Mouse (Mus musculus) stomach, postnatal 0 days (tissue): ENCODE measurements around the gene Pwp1. TPM values are rescaled to one million over a fixed set of nuclear protein-coding genes. Genes with fewer than 3 reads are reported as not detected.
A peak's percentile ranks its signal among the peaks of the same experiment; 100 is the strongest.

ENCODE experiments used
- ATAC-seq: fragments of 200-750 bp; cut with Nextera tagmentation; 2 replicates; pipeline ENCODE4 v1.8.0; 2017; ENCODE audit not compliant: low FRiP score, low TSS enrichment
- DNase-seq: peaks from one replicate; pipeline ENCODE4 v3.0.0-alpha.2; 2016; ENCODE audit warnings: low spot score
- H3K27ac ChIP-seq: fragments of 300-500 bp; sonication (generic); replicated peaks from 2 replicates; pipeline ENCODE4 v1.5.1; 2014; ENCODE audit warnings: mild to moderate bottlenecking, control low read depth
- H3K27me3 ChIP-seq: fragments of 300-500 bp; sonication (generic); 2 replicates; pipeline ENCODE4 v1.6.1; 2014; ENCODE audit warnings: low read length; ENCODE audit not compliant: control insufficient read depth, insufficient read depth
- H3K36me3 ChIP-seq: fragments of 300-500 bp; sonication (generic); 2 replicates; pipeline ENCODE4 v1.6.1; 2014; ENCODE audit warnings: low read length, mixed read lengths; ENCODE audit not compliant: control insufficient read depth, insufficient read depth
- H3K4me1 ChIP-seq: fragments of 300-500 bp; sonication (generic); replicated peaks from 2 replicates; pipeline ENCODE4 v1.6.1; 2014; ENCODE audit warnings: antibody characterized with exemption; ENCODE audit not compliant: control insufficient read depth, insufficient read depth
- H3K4me2 ChIP-seq: fragments of 300-500 bp; sonication (generic); replicated peaks from 2 replicates; pipeline ENCODE4 v1.6.1; 2014; ENCODE audit warnings: low read depth, mild to moderate bottlenecking, control low read depth, moderate library complexity
- H3K4me3 ChIP-seq: fragments of 300-500 bp; sonication (generic); 2 replicates; pipeline ENCODE4 v1.5.1; 2014; ENCODE audit warnings: low read depth, low read length, control low read depth
- H3K9ac ChIP-seq: fragments of 300-500 bp; sonication (generic); 2 replicates; pipeline ENCODE4 v1.6.1; 2014; ENCODE audit warnings: mild to moderate bottlenecking, low read length, control low read depth, mixed read lengths
- H3K9me3 ChIP-seq: fragments of 300-500 bp; sonication (generic); 2 replicates; pipeline ENCODE4 v1.6.1; 2016; ENCODE audit warnings: low read length; ENCODE audit not compliant: control insufficient read depth
- CTCF ChIP-seq: IDR thresholded peaks from 2 replicates; pipeline ENCODE4 v1.5.1; 2016; ENCODE audit warnings: antibody characterized with exemption, low read depth, mild to moderate bottlenecking, moderate library complexity
- EP300 ChIP-seq: optimal IDR thresholded peaks from 2 replicates; pipeline ENCODE3; 2016; ENCODE audit warnings: antibody characterized with exemption
- WGBS: fragments of 180-500 bp; shearing (Covaris S2); extraction: QIAGEN DNeasy Blood & Tissue Kit; methylation state at CpG from one replicate; pipeline ENCODE4 v1.1.7; 2014; 5-methylcytosine and 5-hydroxymethylcytosine counted together
- polyA plus RNA-seq: library from polyadenylated mRNA; unstranded; fragments of >200 nt; fragmentation: Nextera tagmentation; extraction: Ambion mirVana; gene quantifications from 2 replicates; pipeline ENCODE4 v1.2.1, GENCODE M21; 2015

The Pwp1 gene
- polyA plus RNA-seq, 1 experiment from 2014 or later = 31.9 TPM

DNA sequence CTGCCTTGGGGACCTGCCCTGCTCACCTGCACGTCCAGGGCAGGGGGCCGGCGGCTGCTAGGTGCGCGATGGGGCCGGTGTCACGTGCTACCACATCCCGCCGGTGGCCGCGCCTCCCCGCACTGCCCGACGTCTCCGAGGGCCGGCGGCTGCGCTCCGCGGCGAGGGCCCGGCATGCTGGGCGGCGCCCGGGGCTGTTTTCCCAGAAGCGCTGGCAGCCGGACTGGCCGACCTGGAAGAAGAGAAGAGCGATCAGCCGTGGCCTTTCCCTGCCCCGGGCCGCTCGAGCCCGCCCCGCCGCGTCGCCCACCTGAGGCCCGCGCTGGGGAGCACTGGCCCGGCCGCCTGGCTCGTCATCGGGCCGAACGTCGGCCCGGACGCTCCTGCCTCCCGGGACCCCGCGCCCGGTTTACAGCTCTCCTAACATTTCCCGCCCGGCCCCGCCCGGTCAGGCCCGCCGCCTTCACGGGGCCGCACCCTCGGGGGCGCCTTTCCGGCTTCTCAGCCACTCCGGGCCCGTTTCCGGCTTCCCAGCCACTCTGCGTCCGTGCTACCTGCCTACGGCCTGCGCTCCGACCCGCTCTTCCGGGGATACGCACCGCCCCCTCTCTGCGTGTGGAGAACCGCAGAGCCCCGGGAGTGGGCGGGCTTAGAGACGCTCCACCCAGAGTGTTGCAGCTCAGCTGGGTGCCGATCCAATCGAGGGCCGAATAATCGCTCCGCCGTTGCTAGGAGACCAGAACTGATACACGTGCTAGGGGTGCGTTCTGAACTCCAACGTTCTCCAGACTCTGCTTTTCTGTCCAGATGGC, 87.4 kb downstream of the Pwp1 start, which contains the start of gene Prdm4:
Prdm4 (minus strand) TSS at position 645 of the 812 bp plus-strand sequence.
- DNase-seq (peak; percentile 99), ATAC-seq (peak; percentile 100)
- H3K4me3 ChIP-seq = peak within 1 kb of the TSS; percentile 88
- no peaks in the 10 kb centered on the region for H3K4me1 ChIP-seq
- H3K9ac ChIP-seq = peak within 1 kb of the TSS; percentile 87
- H3K27ac ChIP-seq = peak within 1 kb of the TSS; percentile 93
- TF ChIP-seq CTCF (peak; percentile 74), EP300 (no peak)
- no peaks in the 10 kb centered on the region for H3K27me3 ChIP-seq
- H3K36me3 ChIP-seq = peaks cover 8% of the 10 kb centered on the region
- H3K4me2 ChIP-seq = peak within 1 kb of the TSS; percentile 85
- H3K9me3 ChIP-seq = no peaks in the 10 kb centered on the region
- under 1% methylated on average over 82 of the region's 90 CpGs for WGBS

DNA sequence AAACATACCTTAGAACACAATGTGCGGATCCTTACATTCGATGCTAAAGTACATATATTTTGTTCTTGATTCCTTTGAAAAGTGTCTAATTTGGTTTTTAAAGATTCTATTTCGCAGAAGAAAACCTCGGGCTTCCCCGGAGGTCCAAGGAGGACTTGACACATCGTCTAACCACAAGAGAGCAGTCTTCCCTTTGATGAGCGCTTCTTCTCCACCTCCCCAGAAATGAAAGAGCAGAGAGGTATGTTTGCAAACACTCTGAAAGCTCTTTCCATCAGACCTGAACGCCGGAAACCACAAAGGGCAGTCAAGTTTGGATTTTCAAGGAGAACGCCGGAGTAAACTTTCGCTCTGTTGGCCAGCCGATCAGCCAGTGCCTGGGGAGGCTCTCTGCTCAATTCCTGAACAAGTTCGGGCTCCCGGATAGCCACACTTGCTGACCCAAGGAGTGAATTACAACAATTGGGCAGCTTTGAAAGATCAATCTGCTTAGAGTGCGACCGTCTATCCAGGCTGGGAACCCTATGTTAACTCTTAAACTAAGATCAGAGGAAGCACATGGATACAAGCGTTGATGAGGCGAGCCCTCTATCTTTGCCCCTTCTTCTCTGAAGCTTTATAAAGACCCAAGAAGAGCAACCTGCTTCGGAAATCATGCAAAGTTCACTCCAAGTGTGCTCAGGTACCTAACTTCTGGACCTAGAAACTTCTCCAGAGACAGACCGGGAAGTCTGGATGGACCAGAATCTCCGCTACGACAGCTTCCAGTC, 98.6 kb downstream of the Pwp1 start, which contains the start of gene Ascl4:
Ascl4 (plus strand) TSS at position 6 of the 770 bp plus-strand sequence.
- H3K9me3 ChIP-seq = no peaks in the 10 kb centered on the region
- peak within 1 kb of the TSS; percentile 45; the same call in 1 of the 2 replicates for H3K27ac ChIP-seq
- ATAC-seq = no peak
- peak within 1 kb of the TSS; percentile 91 for H3K4me2 ChIP-seq
- H3K27me3 ChIP-seq = no peaks in the 10 kb centered on the region
- 0 out of 2 replicates have a peak, but pooled peaks cover 2% of the 10 kb centered on the region for H3K4me1 ChIP-seq
- whole genome bisulfite sequencing = 1% methylated on average over 23 of the region's 23 CpGs
- peak; percentile 22 for DNase-seq
- peak within 1 kb of the TSS; percentile 50 for H3K4me3 ChIP-seq
- H3K9ac ChIP-seq = peak within 1 kb of the TSS; percentile 45
- no peaks in the 10 kb centered on the region for H3K36me3 ChIP-seq
- TF ChIP-seq CTCF (peak; percentile 31; the same call in 1 of the 2 replicates), EP300 (no peak)

DNA sequence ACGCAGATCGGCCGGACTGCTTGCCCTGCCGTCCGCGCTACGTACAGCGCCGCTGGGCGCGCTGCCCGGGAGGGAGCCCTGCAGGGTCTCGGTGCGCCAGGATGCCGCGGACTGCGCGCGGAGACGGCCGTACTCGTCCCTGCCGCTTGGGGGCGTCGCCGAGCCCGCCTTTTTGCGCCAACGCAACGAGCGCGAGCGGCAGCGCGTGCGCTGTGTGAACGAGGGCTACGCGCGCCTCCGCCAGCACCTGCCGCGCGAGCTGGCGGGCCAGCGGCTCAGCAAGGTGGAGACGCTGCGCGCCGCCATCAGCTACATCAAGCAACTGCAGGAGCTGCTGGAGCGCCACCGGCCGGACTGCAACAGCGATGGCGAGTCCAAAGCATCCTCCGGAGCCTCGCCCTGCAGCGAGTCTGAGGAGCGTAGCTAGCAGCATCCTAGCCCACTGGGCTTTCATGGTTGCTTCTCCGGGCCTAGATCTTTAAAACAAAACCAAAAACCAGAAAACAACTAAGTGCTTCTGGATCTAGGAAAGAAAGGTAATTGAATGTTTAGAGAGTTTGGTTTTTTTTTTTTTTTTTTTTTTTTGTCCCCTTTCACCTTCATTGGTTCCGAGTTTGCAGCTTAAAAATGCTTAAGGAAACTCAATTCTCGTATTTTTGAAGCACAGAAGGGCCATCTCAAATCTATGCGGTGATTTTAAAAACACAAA, 99.4 kb downstream of the Pwp1 start:
- DNase-seq = peak; percentile 83
- peak overlapping the region; percentile 45 for H3K9ac ChIP-seq
- no peaks in the 10 kb centered on the region for H3K36me3 ChIP-seq
- H3K27ac ChIP-seq = peak overlapping the region; percentile 45; the same call in 1 of the 2 replicates
- H3K4me3 ChIP-seq = peak overlapping the region; percentile 50
- ATAC-seq = peak; percentile 90
- TF ChIP-seq CTCF (peak; percentile 67), EP300 (no peak)
- peak overlapping the region; percentile 91 for H3K4me2 ChIP-seq
- no peaks in the 10 kb centered on the region for H3K27me3 ChIP-seq
- WGBS = under 1% methylated on average over 63 of the region's 63 CpGs
- H3K4me1 ChIP-seq = 0 out of 2 replicates have a peak, but pooled peaks cover 2% of the 10 kb centered on the region
- H3K9me3 ChIP-seq = no peaks in the 10 kb centered on the region

DNA sequence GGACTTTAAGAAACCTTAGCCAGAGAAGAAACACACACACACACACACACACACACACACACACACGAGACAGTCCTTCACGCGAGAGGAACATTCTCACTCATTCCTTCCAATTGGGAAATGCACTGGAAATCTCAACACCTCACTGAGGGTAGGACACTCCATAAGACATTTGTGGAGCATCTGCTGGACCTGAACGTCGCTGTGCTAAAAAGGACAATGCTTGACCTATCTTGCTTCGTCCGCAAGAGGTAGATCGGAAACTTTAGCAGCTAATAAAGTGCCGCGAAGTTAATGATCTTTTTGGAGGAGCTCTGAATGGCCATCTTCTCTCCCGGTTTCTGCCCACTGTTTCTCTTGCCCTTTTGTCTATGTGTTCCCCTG, 99.9 kb downstream of the Pwp1 start:
- no peak overlapping the region for H3K9ac ChIP-seq
- DNase-seq (no peak), ATAC-seq (no peak)
- no peaks in the 10 kb centered on the region for H3K36me3 ChIP-seq
- TF ChIP-seq CTCF (no peak), EP300 (no peak)
- H3K9me3 ChIP-seq = no peaks in the 10 kb centered on the region
- no peaks in the 10 kb centered on the region for H3K27me3 ChIP-seq
- no peak overlapping the region for H3K4me3 ChIP-seq
- WGBS = 43% methylated on average over 11 of the region's 11 CpGs
- H3K4me1 ChIP-seq = 0 out of 2 replicates have a peak, but pooled peaks cover 2% of the 10 kb centered on the region
- no peak overlapping the region for H3K27ac ChIP-seq
- no peak overlapping the region for H3K4me2 ChIP-seq

DNA sequence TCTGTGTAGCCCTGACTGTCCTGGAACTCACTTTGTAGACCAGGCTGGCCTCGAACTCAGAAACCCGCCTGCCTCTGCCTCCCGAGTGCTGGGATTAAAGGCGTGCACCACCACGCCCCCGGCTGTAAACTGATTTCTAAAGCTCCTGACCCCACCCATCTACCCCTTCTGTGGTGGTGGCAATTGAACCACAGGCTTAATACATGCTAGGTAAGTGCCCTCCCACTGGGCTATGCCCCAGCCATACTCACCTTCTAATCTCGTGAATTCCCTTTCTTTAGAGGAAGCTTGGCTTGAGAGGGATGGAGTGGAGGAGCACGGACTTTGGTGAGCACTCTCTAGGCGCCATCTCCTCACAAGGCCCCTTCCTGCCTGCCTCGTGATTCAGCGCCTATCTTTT, 100.7 kb downstream of the Pwp1 start:
- ATAC-seq = no peak
- TF ChIP-seq EP300 (no peak), CTCF (no peak)
- H3K27ac ChIP-seq = no peak overlapping the region
- no peaks in the 10 kb centered on the region for H3K27me3 ChIP-seq
- 84% methylated on average over 11 of the region's 11 CpGs for WGBS
- DNase-seq = no peak
- no peak overlapping the region for H3K4me3 ChIP-seq
- H3K4me1 ChIP-seq = 0 out of 2 replicates have a peak, but pooled peaks cover 2% of the 10 kb centered on the region
- no peaks in the 10 kb centered on the region for H3K36me3 ChIP-seq
- H3K9me3 ChIP-seq = no peaks in the 10 kb centered on the region
- no peak overlapping the region for H3K4me2 ChIP-seq
- no peak overlapping the region for H3K9ac ChIP-seq
